ENCODE assay signal across 8 mouse cellular contexts in genomic region chr13:34187571-34187970, GRCm38 (mm10). TPM values are rescaled to one million over a fixed set of nuclear protein-coding genes. Genes with fewer than 3 reads are reported as not detected.
DNase-seq lines count a peak whose midpoint lies in the region; ATAC-seq and TF ChIP-seq lines count a peak whose summit lies in the region.

No protein-coding gene starts in this region.

- H3K27me3 ChIP-seq in CH12.LX (replicated peaks): no peaks in the 10 kb centered on the region
- H3K27me3 ChIP-seq in heart, embryonic 16.5 days (ENCODE audit: control insufficient read depth, insufficient read depth, low read length): no peaks in the 10 kb centered on the region
- no peaks in the 10 kb centered on the region for H3K27me3 ChIP-seq in liver, embryonic 14.5 days (ENCODE audit: control insufficient read depth, insufficient read depth, low read length)
- H3K27me3 ChIP-seq in stomach, postnatal 0 days (ENCODE audit: control insufficient read depth, insufficient read depth, low read length): no peaks in the 10 kb centered on the region

- no peak overlapping the region; the same call in 1 of the 2 replicates for H3K9ac ChIP-seq in CH12.LX (ENCODE audit: insufficient read depth, low read depth)
- no peak overlapping the region for H3K9ac ChIP-seq in heart, embryonic 16.5 days (ENCODE audit: low read length)
- H3K9ac ChIP-seq in liver, embryonic 14.5 days (replicated peaks): no peak overlapping the region
- no peak overlapping the region for H3K9ac ChIP-seq in stomach, postnatal 0 days (ENCODE audit: low read length)

- H3K79me2 ChIP-seq in CH12.LX (replicated peaks; ENCODE audit: control insufficient read depth, extremely low read depth, insufficient read depth, poor library complexity, severe bottlenecking): no peaks in the 10 kb centered on the region

- H3K27ac ChIP-seq in CH12.LX (ENCODE audit: insufficient read depth, low read depth): no peak overlapping the region
- peak overlapping the region; percentile 47; the same call in 1 of the 2 replicates for H3K27ac ChIP-seq in bone marrow macrophage, adult 2 months (ENCODE audit: insufficient read depth, low read depth, low read length)
- H3K27ac ChIP-seq in heart, embryonic 16.5 days (ENCODE audit: low read length): no peak overlapping the region
- no peak overlapping the region for H3K27ac ChIP-seq in liver, embryonic 14.5 days
- no peak overlapping the region for H3K27ac ChIP-seq in stomach, postnatal 0 days (replicated peaks)

- DNase-seq in CH12.LX (ENCODE audit: extremely low read depth): peak; percentile 85
- DNase-seq in kidney, postnatal 10 days: peak; percentile 77
- DNase-seq in liver, embryonic 14.5 days (ENCODE audit: low read depth in 3 of 3, low spot score in 3 of 3): peak; percentile 33 to 41 (median 40)
- DNase-seq in neural tube, embryonic 10.5 days (ENCODE audit: extremely low spot score, low spot score): peak; percentile 56
- DNase-seq in stomach, postnatal 0 days (ENCODE audit: low spot score): peak; percentile 69

- in situ Hi-C loops in CH12.LX (cut with MboI; ENCODE audit: low pct_ligation_motif_present, low pct_unique_long_range_greater_than_20kb, low sequenced_read_pairs): loop anchor here (5.0 to 25.0 kb wide), 2 partner anchors 445 to 675 kb away; no protein-coding TSS in a partner anchor

- no peak for TF ChIP-seq POLR2A in CH12.LX (IDR thresholded peaks at IDR 0.05; ENCODE audit: low read depth, low read length)
- TF ChIP-seq POLR2A in bone marrow macrophage, adult 2 months (IDR thresholded peaks at IDR 0.05; ENCODE audit: borderline replicate concordance, low read depth, low read length): no peak

- peak; percentile 74 for ATAC-seq in erythroblast, adult 5-6 weeks (replicated peaks; ENCODE audit: low FRiP score, poor library complexity, severe bottlenecking)
- peak; percentile 82 for ATAC-seq in heart, embryonic 16.5 days (replicated peaks; ENCODE audit: extremely low read depth, insufficient read depth, low FRiP score)
- peak; percentile 56; the same call in 1 of the 2 replicates for ATAC-seq in liver, embryonic 14.5 days (ENCODE audit: insufficient read depth)
- peak; percentile 70 for ATAC-seq in stomach, postnatal 0 days (ENCODE audit: low FRiP score, low TSS enrichment)

- WGBS in heart, embryonic 16.5 days: 11% methylated on average over 5 of the region's 5 CpGs
- 17% methylated on average over 5 of the region's 5 CpGs for WGBS in liver, embryonic 14.5 days (ENCODE audit: insufficient replicate concordance)
- 9% methylated on average over 5 of the region's 5 CpGs for WGBS in stomach, postnatal 0 days

- TF ChIP-seq CTCF in CH12.LX (conservative IDR thresholded peaks at IDR 0.05 in 1 of 2, IDR thresholded peaks at IDR 0.05 in 1 of 2; ENCODE audit: low read depth in 2 of 2, low read length in 2 of 2): peak; percentile 57 to 95; a peak in 3 of 4 replicates
- TF ChIP-seq CTCF in bone marrow macrophage, adult 2 months (IDR thresholded peaks at IDR 0.05; ENCODE audit: low read depth, low read length): peak; percentile 93
- TF ChIP-seq CTCF in liver, embryonic 14.5 days (IDR thresholded peaks at IDR 0.05; ENCODE audit: low read depth): peak; percentile 74
- peak; percentile 93 for TF ChIP-seq CTCF in stomach, postnatal 0 days (IDR thresholded peaks at IDR 0.05; ENCODE audit: low read depth)

- 0 out of 2 replicates have a peak, but pooled peaks have one; percentile 14 for TF ChIP-seq EP300 in CH12.LX (IDR thresholded peaks at IDR 0.05; ENCODE audit: low read length)
- no peak for TF ChIP-seq EP300 in liver, embryonic 14.5 days (IDR thresholded peaks at IDR 0.05; ENCODE audit: low read depth)
- no peak for TF ChIP-seq EP300 in stomach, postnatal 0 days (optimal IDR thresholded peaks at IDR 0.05)

- peaks cover 2 to 14% of the 10 kb centered on the region in 2 experiments; a peak in 3 of 4 replicates for H3K4me1 ChIP-seq in CH12.LX (ENCODE audit: control insufficient read depth in 1 of 2, insufficient read depth in 2 of 2)
- H3K4me1 ChIP-seq in bone marrow macrophage, adult 2 months (ENCODE audit: control insufficient read depth, insufficient read depth, low read length): peaks cover 6% of the 10 kb centered on the region
- H3K4me1 ChIP-seq in heart, embryonic 16.5 days (ENCODE audit: control insufficient read depth, insufficient read depth, low read length): peaks cover 3% of the 10 kb centered on the region
- H3K4me1 ChIP-seq in liver, embryonic 14.5 days (replicated peaks; ENCODE audit: control insufficient read depth in 2 of 2, insufficient read depth in 2 of 2, low read length in 1 of 2): no peaks in the 10 kb centered on the region
- H3K4me1 ChIP-seq in stomach, postnatal 0 days (replicated peaks; ENCODE audit: control insufficient read depth, insufficient read depth): no peaks in the 10 kb centered on the region

- dilution Hi-C loops in CH12.LX (cut with MboI; ENCODE audit: extremely low pct_ligation_motif_present, extremely low pct_unique_long_range_greater_than_20kb, low sequenced_read_pairs): no loop called here

- no peak; the same call in none of the 2 replicates for TF ChIP-seq RAD21 in CH12.LX (IDR thresholded peaks at IDR 0.05; ENCODE audit: low read depth, low read length)

- H3K9me3 ChIP-seq in CH12.LX (replicated peaks; ENCODE audit: low read length): no peaks in the 10 kb centered on the region
- no peaks in the 10 kb centered on the region for H3K9me3 ChIP-seq in heart, embryonic 16.5 days (replicated peaks; ENCODE audit: control insufficient read depth, low read length)
- no peaks in the 10 kb centered on the region for H3K9me3 ChIP-seq in liver, embryonic 14.5 days (ENCODE audit: control insufficient read depth, low read length)
- H3K9me3 ChIP-seq in stomach, postnatal 0 days (ENCODE audit: control insufficient read depth, low read length): no peaks in the 10 kb centered on the region

- H3K36me3 ChIP-seq in CH12.LX (replicated peaks in 1 of 2; ENCODE audit: control insufficient read depth in 1 of 2, insufficient read depth in 1 of 2, low read length in 1 of 2): peaks cover 0 to 7% of the 10 kb centered on the region in 2 experiments
- 0 out of 2 replicates have a peak, but pooled peaks cover under 1% of the 10 kb centered on the region for H3K36me3 ChIP-seq in heart, embryonic 16.5 days (ENCODE audit: control insufficient read depth, insufficient read depth)
- peaks cover 89% of the 10 kb centered on the region for H3K36me3 ChIP-seq in liver, embryonic 14.5 days (replicated peaks; ENCODE audit: control insufficient read depth, insufficient read depth, low read depth)
- peaks cover 4% of the 10 kb centered on the region; the same call in 1 of the 2 replicates for H3K36me3 ChIP-seq in stomach, postnatal 0 days (ENCODE audit: control insufficient read depth, insufficient read depth, low read length)

- H3K4me2 ChIP-seq in CH12.LX (ENCODE audit: insufficient read depth, low read depth, poor library complexity, severe bottlenecking): peak overlapping the region; percentile 83
- H3K4me2 ChIP-seq in heart, embryonic 16.5 days (ENCODE audit: low read depth, low read length): peak overlapping the region; percentile 45
- no peak overlapping the region for H3K4me2 ChIP-seq in liver, embryonic 14.5 days (ENCODE audit: low read depth)
- H3K4me2 ChIP-seq in stomach, postnatal 0 days (replicated peaks; ENCODE audit: low read depth): no peak overlapping the region

- no peak overlapping the region for H3K4me3 ChIP-seq in CH12.LX (replicated peaks in 1 of 3; ENCODE audit: low read depth in 2 of 3, low read length in 2 of 3, poor library complexity in 1 of 3)
- H3K4me3 ChIP-seq in bone marrow macrophage, adult 2 months (ENCODE audit: insufficient read depth, low read length): peak overlapping the region; percentile 44
- no peak overlapping the region for H3K4me3 ChIP-seq in heart, embryonic 16.5 days (ENCODE audit: low read length)
- no peak overlapping the region for H3K4me3 ChIP-seq in liver, embryonic 14.5 days (ENCODE audit: insufficient read depth in 1 of 2, low read depth in 2 of 2, low read length in 2 of 2)
- no peak overlapping the region for H3K4me3 ChIP-seq in stomach, postnatal 0 days (ENCODE audit: low read depth, low read length)

TF ChIP-seq in CH12.LX, 34 proteins besides CTCF, POLR2A, EP300 and RAD21 (continues in another document):
- TF ChIP-seq UBTF (IDR thresholded peaks at IDR 0.05; ENCODE audit: low read depth, low read length) (no peak), POLR2AphosphoS2 (IDR thresholded peaks at IDR 0.05; ENCODE audit: low read depth, low read length) (no peak), KAT2A (IDR thresholded peaks at IDR 0.05; ENCODE audit: insufficient replicate concordance, low read length) (no peak), IRF4 (IDR thresholded peaks at IDR 0.05; ENCODE audit: low read depth, low read length) (peak; percentile 82), ZKSCAN1 (IDR thresholded peaks at IDR 0.05; ENCODE audit: borderline replicate concordance, low read depth, low read length) (no peak), CHD1 (IDR thresholded peaks at IDR 0.05; ENCODE audit: low read depth, low read length) (no peak; the same call in 1 of the 2 replicates)

RNA-seq across cellular contexts. Expression of gene Psmg4, which starts 24.8 kb away (rescaled TPM):
- total RNA-seq in CH12.LX (2012; rRNA removed) (198 and 234 TPM in 2 replicates), CH12.LX (2014; rRNA removed) (179 and 194 TPM in 2 replicates)
- 83.2 and 120 TPM in 2 replicates for polyA plus RNA-seq in CH12.LX (2012; ENCODE audit: insufficient read length, low read depth)
- polyA plus RNA-seq in bone marrow macrophage, adult 2 months (2012; ENCODE audit: insufficient read depth, insufficient read length, missing spikeins): 30.1 and 34.5 TPM in 2 replicates
- 10.4 and 21.3 TPM in 2 replicates for total RNA-seq in erythroblast, adult 5-6 weeks (2015; ENCODE audit: low replicate concordance)
- 14.7 and 14.8 TPM in 2 replicates for total RNA-seq in erythroblast, adult 5-6 weeks (2017; ENCODE audit: low replicate concordance)
- polyA plus RNA-seq in heart, embryonic 16.5 days (2015; fragmentation: Nextera tagmentation; extraction: Ambion mirVana): 65.3 and 74.1 TPM in 2 replicates
- polyA plus RNA-seq in liver, embryonic 14.5 days (2012; rRNA removed): 33.7 and 45.0 TPM in 2 replicates
- 39.0 and 41.1 TPM in 2 replicates for polyA plus RNA-seq in liver, embryonic 14.5 days (2014; fragmentation: Nextera tagmentation; extraction: Ambion mirVana)
- 60.9 and 71.1 TPM in 2 replicates for polyA plus RNA-seq in stomach, postnatal 0 days (2015; fragmentation: Nextera tagmentation; extraction: Ambion mirVana)

RNA-seq across cellular contexts. Expression of gene Tubb2b, which starts 57.3 kb away (rescaled TPM):
- total RNA-seq in CH12.LX (2012; rRNA removed) (22.6 and 33.6 TPM in 2 replicates), CH12.LX (2014; rRNA removed) (34.8 and 38.4 TPM in 2 replicates)
- polyA plus RNA-seq in CH12.LX (2012; ENCODE audit: insufficient read length, low read depth): 46.2 and 49.8 TPM in 2 replicates
- polyA plus RNA-seq in bone marrow macrophage, adult 2 months (2012; ENCODE audit: insufficient read depth, insufficient read length, missing spikeins): 0.60 and 0.94 TPM in 2 replicates
- total RNA-seq in erythroblast, adult 5-6 weeks (2015; ENCODE audit: low replicate concordance): not detected in 2 replicates
- total RNA-seq in erythroblast, adult 5-6 weeks (2017; ENCODE audit: low replicate concordance): not detected in 2 replicates
- 52.1 and 56.8 TPM in 2 replicates for polyA plus RNA-seq in heart, embryonic 16.5 days (2015; fragmentation: Nextera tagmentation; extraction: Ambion mirVana)
- 2.7 and 7.1 TPM in 2 replicates for polyA plus RNA-seq in liver, embryonic 14.5 days (2012; rRNA removed)
- polyA plus RNA-seq in liver, embryonic 14.5 days (2014; fragmentation: Nextera tagmentation; extraction: Ambion mirVana): 0.29 and 0.49 TPM in 2 replicates
- polyA plus RNA-seq in stomach, postnatal 0 days (2015; fragmentation: Nextera tagmentation; extraction: Ambion mirVana): 13.4 and 14.6 TPM in 2 replicates

Comparison
In these comparisons a context has a peak if more than half of its experiments do, and no peak if none do; other contexts are left out.
1. H3K4me2 ChIP-seq: peak in CH12.LX (single experiment) and heart, embryonic 16.5 days (single experiment); none in liver, embryonic 14.5 days (single experiment) and stomach, postnatal 0 days (single experiment).
2. Peak in every context shown above with its lines, with median percentiles within 50 percentile points of each other: DNase-seq, CTCF ChIP-seq and ATAC-seq.